Mouse (Mus musculus) midbrain, embryonic 10.5 days (tissue): Measurements from ENCODE around the gene Nsg2. TPM values are rescaled to one million over a fixed set of nuclear protein-coding genes. Genes with fewer than 3 reads are reported as not detected.
A peak's percentile ranks its signal among the peaks of the same experiment; 100 is the strongest.

Experiments used
- DNase-seq: peaks from one replicate; pipeline ENCODE4 v3.0.0-alpha.2; 2017; ENCODE audit warnings: low spot score
- H3K27ac ChIP-seq: fragments of 300-500 bp; sonication (generic); replicated peaks from 2 replicates; pipeline ENCODE4 v1.5.1; 2016; ENCODE audit warnings: mild to moderate bottlenecking
- H3K27me3 ChIP-seq: fragments of 300-500 bp; sonication (generic); 2 replicates; pipeline ENCODE4 v1.6.1; 2016; ENCODE audit warnings: low read depth, mild to moderate bottlenecking; ENCODE audit not compliant: poor library complexity, severe bottlenecking
- H3K36me3 ChIP-seq: fragments of 300-500 bp; sonication (generic); 2 replicates; pipeline ENCODE4 v1.6.1; 2016; ENCODE audit warnings: mild to moderate bottlenecking, moderate library complexity
- H3K4me1 ChIP-seq: fragments of 300-500 bp; sonication (generic); 2 replicates; pipeline ENCODE4 v1.6.1; 2016
- H3K4me3 ChIP-seq: fragments of 300-500 bp; sonication (generic); 2 replicates; pipeline ENCODE4 v1.5.1; 2016; ENCODE audit warnings: mild to moderate bottlenecking, moderate library complexity
- H3K9me3 ChIP-seq: fragments of 300-500 bp; sonication (generic); replicated peaks from 2 replicates; pipeline ENCODE4 v1.6.1; 2016; ENCODE audit warnings: mild to moderate bottlenecking
- WGBS: fragments of 180-500 bp; shearing (Covaris S2); methylation state at CpG from one replicate; pipeline ENCODE4 v1.1.7; 2016; 5-methylcytosine and 5-hydroxymethylcytosine counted together
- polyA plus RNA-seq: library from polyadenylated mRNA; unstranded; fragments of >200 nt; fragmentation: Nextera tagmentation; extraction: Ambion mirVana; gene quantifications from 2 replicates; pipeline ENCODE4 v1.2.1, GENCODE M21; 2016

Nsg2 gene
- polyA plus RNA-seq, 1 experiment from 2014 or later, result 25.7 TPM

DNA sequence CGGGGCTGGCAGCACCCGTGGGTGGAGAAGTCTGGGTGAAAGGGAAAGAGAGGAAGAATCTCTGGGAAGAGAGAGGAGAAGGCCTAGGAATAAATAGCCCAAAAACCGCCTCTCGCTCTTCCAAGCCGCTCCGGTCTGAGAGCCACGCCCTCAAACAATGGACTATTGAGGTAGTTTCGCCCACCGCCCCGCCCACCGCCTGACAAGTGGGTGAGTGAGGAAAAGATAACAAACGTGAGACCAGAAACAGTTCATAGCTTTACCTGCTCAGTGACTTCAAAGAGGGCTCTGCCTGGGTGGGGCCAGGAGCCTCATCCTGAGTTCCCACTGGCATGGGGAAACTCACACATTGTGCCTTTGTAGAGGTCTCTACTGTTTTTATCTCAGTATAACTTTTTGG, 102.7 kb downstream of the Nsg2 start:
- Histone ChIP-seq H3K36me3 (no peaks in the 10 kb centered on the region), H3K27me3 (no peaks in the 10 kb centered on the region; the same call in 1 of the 2 replicates), H3K9me3 (peaks cover 3% of the 10 kb centered on the region; the same call in 1 of the 2 replicates), H3K27ac (peak overlapping the region; percentile 80), H3K4me3 (peak overlapping the region; percentile 33; the same call in 1 of the 2 replicates), H3K4me1 (peaks cover 53% of the 10 kb centered on the region)
- WGBS, result 17% methylated on average over 12 of the region's 12 CpGs
- DNase-seq, result peak; percentile 48

DNA sequence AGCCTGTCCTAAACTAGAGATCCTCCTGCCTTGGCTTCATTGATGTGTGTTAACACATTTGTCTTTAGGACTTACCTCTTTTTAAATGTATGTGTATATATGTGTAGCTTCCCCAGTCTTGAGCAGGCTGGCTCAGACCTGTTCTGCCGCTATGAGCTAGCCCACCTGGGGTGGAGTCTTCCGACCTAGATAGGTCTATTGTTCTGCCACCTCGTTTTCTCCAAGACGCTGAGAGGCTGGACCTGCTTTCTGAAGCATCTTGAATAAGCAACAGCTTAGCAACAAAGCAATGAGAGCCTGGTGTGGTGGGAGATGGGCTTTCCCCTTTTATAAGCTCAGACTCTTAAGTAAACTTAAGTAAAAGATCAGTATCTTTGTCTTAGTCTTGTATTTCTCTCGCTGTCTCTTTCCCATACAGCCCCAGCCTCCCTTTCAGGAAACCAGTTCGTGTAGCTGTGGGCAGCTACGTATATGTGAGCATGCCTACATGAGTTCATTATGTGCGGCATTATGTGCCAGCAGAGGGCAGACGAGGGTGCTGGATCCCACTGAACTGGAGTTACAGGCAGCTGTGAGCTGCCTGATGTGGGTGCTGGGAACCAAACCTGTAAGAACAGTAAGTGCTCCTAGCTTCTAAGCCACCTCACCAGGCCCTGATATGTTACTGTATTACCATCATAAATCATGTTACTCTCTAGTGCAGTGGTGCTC, 104.3 kb downstream of the Nsg2 start:
- 55% methylated on average over 9 of the region's 9 CpGs for WGBS
- Histone ChIP-seq H3K4me1 (peaks cover 66% of the 10 kb centered on the region), H3K27me3 (no peaks in the 10 kb centered on the region; the same call in 1 of the 2 replicates), H3K9me3 (peaks cover 3% of the 10 kb centered on the region; the same call in 1 of the 2 replicates), H3K4me3 (no peak overlapping the region), H3K36me3 (no peaks in the 10 kb centered on the region), H3K27ac (no peak overlapping the region)
- DNase-seq, result no peak

DNA sequence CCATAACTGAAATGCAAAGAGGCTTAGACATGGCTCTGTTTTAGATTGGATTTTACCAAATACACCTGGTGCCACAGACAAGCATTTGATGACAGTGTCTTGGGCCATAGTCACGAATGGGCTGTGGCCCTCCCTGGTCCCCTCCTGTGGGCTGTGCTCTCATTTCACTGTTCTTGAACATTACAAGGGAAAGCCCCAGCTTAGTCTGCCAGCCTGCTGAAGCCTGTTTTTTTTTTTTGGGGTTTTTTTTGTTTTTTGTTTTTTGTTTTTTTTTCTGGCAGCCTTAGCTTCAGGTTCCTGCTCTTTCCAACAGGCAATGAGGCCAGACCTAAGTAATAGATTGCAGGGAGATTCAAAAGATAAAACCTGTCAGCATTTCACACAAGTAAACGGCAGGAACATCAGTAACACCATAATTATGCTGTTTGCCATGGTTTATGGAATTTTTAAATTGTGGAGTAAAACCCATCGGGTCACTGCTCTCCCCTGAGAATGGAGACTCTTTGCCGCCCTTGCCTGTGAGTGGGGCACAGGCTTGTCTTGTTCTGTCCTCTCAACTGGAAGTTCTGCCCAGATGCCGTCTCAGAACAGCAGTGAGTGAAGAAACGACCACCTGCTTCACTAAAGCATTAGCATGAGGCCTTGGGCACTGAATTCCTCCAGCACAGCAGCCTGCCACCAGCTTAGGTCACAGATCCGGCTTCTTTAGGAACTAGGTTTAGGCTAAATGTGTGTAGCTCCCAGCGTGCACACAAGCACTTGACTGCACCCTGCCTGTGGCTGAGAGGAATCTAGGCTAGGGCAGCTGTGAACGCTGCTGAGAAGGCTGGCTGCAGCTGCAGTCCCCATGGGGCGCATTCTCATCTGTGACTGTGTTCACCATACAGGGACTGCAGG, 105.7 kb downstream of the Nsg2 start:
- no peaks in the 10 kb centered on the region; the same call in 1 of the 2 replicates for H3K27me3 ChIP-seq
- H3K9me3 ChIP-seq, result peaks cover 3% of the 10 kb centered on the region; the same call in 1 of the 2 replicates
- H3K36me3 ChIP-seq, result no peaks in the 10 kb centered on the region
- H3K4me3 ChIP-seq, result no peak overlapping the region
- H3K4me1 ChIP-seq, result peaks cover 64% of the 10 kb centered on the region
- WGBS, result 36% methylated on average over 10 of the region's 10 CpGs
- H3K27ac ChIP-seq, result peak overlapping the region; percentile 77
- DNase-seq, result peak; percentile 42

DNA sequence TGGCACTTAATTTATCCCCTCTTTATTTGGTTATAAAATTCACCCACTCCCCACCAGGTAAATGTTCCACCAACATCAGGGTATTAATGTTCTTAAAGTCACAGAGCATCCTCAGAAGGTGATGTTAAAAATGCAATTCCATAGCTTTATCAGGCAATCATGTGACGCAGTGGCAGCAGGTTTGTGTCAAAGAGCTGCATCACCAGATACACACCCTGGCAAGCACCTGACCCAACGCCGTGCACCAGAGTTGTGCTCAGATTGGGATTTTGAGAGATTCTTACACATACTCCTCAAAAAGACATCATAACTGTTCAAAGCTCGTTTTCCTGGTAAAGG, 106.4 kb downstream of the Nsg2 start:
- no peak for DNase-seq
- Histone ChIP-seq H3K27me3 (no peaks in the 10 kb centered on the region; the same call in 1 of the 2 replicates), H3K4me1 (peaks cover 65% of the 10 kb centered on the region), H3K9me3 (peaks cover 3% of the 10 kb centered on the region; the same call in 1 of the 2 replicates), H3K4me3 (no peak overlapping the region), H3K36me3 (no peaks in the 10 kb centered on the region), H3K27ac (peak overlapping the region; percentile 77)
- 90% methylated on average over 4 of the region's 4 CpGs for WGBS

DNA sequence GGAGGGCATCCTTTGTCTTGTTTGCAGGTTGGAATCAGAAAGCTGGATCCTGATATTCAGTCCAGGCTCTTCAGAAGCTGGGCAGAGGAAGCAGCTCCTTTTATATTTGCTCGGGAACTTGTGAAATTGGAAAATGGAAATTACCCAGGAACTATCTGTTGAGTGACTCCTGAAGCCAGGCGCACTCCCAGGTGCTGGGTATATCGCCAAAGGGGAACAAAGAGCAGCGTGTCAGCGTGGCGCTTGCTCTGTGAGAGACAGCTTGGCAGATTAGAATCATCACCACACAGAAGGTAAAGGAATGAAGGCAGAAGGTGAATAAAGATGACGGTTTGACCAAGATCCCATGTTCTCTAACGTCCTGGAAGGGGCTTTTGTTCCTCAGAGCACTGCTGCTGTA, 108.2 kb downstream of the Nsg2 start:
- Histone ChIP-seq H3K27me3 (no peaks in the 10 kb centered on the region; the same call in 1 of the 2 replicates), H3K27ac (peak overlapping the region; percentile 78), H3K36me3 (no peaks in the 10 kb centered on the region), H3K4me1 (peaks cover 67% of the 10 kb centered on the region), H3K4me3 (no peak overlapping the region), H3K9me3 (peaks cover 3% of the 10 kb centered on the region; the same call in 1 of the 2 replicates)
- DNase-seq, result no peak
- WGBS, result 62% methylated on average over 8 of the region's 8 CpGs

Other genes starting within 250 kb of the Nsg2 start
- 3.5 and 5.6 TPM in 2 replicates for gene Cpeb4, start 128.3 kb upstream of the Nsg2 start, polyA plus RNA-seq
- 0.11 and 0.27 TPM in 2 replicates for gene 4930524B15Rik, start 34.9 kb upstream of the Nsg2 start, polyA plus RNA-seq
- 0.05 TPM in 1 of 2 replicates, not detected in the other for gene Il9r, start 199.8 kb downstream of the Nsg2 start, polyA plus RNA-seq
- gene Snrnp25, start 205.0 kb downstream of the Nsg2 start, polyA plus RNA-seq, result 94.7 and 107 TPM in 2 replicates
- 25.1 and 26.2 TPM in 2 replicates for gene Rhbdf1, start 221.8 kb downstream of the Nsg2 start, polyA plus RNA-seq
- 30.6 and 32.0 TPM in 2 replicates for gene Mpg, start 226.0 kb downstream of the Nsg2 start, polyA plus RNA-seq